8 mouse cellular contexts compared by ENCODE assay signal in the genomic region with DNA sequence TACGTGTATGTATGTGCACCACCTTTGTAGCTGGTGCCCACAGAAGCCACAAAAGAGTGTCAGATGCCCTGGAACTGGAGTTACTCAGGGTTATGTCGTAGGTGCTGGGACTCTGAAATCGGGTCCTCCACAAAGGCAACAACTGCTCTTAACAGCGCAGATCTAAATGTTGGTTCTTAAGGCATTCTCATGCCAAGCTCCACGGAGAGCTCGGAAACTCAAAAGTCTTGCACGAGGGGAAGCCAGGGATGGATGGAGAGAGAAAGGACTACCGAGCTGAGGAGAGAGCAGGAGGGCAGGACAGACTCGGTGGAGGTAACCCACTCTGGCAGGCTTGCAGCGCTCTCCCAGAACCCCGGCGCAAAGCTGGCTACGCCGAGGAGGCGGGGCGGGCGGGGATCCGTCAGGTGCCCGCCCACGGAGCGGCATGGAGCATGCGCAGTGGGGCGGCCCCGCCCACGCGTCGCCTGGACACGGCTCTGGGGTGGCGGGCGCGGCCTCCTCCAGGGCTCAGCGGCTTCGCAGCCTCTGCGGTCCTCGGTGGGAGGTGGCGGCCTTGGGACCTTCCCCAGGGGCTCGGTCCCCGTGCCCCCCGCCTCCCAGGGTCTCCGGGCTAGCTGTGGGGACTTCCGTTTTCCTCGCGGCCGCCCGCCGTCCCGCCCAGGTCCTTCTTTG. TPM values are rescaled to one million over a fixed set of nuclear protein-coding genes. Genes with fewer than 3 reads are reported as not detected.
A peak's percentile ranks its signal among the peaks of the same experiment; 100 is the strongest.
DNase-seq lines count a peak whose midpoint lies in the region; ATAC-seq and TF ChIP-seq lines count a peak whose summit lies in the region.

A gene (plus strand): TSS at position 516 of the 675 bp plus-strand sequence.

- H3K27me3 ChIP-seq in hindbrain, postnatal 0 days (ENCODE audit: insufficient read depth, low read length) = no peaks in the 10 kb centered on the region

- peak; percentile 92 for DNase-seq in T-cell, adult 2 months (ENCODE audit: low spot score)
- DNase-seq in cerebellum, postnatal 36 days = peak; percentile 91 to 97
- peak; percentile 90 for DNase-seq in gastrocnemius, adult 18-20 months (ENCODE audit: low spot score)
- DNase-seq in hindbrain, postnatal 0 days (ENCODE audit: low spot score) = peak; percentile 97
- DNase-seq in left cerebral cortex, adult 2 months (ENCODE audit: extremely low spot score in 1 of 2, low spot score in 2 of 2) = peak; percentile 94 to 98
- peak; percentile 91 to 93 for DNase-seq in right cerebral cortex, adult 2 months (ENCODE audit: low spot score in 2 of 2)
- peak; percentile 94 for DNase-seq in urinary bladder, postnatal 14 days (ENCODE audit: low spot score)

- under 1% methylated on average over 47 of the region's 47 CpGs for WGBS in hindbrain, postnatal 0 days

- H3K4me1 ChIP-seq in hindbrain, postnatal 0 days (ENCODE audit: insufficient read depth, low read length) = no peaks in the 10 kb centered on the region

- TF ChIP-seq CTCF in hindbrain, postnatal 0 days (IDR thresholded peaks at IDR 0.05; ENCODE audit: low read depth) = no peak
- no peak for TF ChIP-seq CTCF in left cerebral cortex, adult 2 months (IDR thresholded peaks at IDR 0.05)

- H3K9ac ChIP-seq in hindbrain, postnatal 0 days (replicated peaks; ENCODE audit: low read length) = peak within 1 kb of the TSS; percentile 99

- no peaks in the 10 kb centered on the region for H3K9me3 ChIP-seq in hindbrain, postnatal 0 days (ENCODE audit: low read length)

- peaks cover 10% of the 10 kb centered on the region; the same call in 1 of the 2 replicates for H3K36me3 ChIP-seq in hindbrain, postnatal 0 days (ENCODE audit: insufficient read depth, low read length)

- H3K4me3 ChIP-seq in hindbrain, postnatal 0 days (ENCODE audit: low read length) = peak within 1 kb of the TSS; percentile 99
- peak within 1 kb of the TSS; percentile 100 for H3K4me3 ChIP-seq in left cerebral cortex, adult 2 months

- peak within 1 kb of the TSS; percentile 67 for H3K4me2 ChIP-seq in hindbrain, postnatal 0 days (ENCODE audit: low read depth, low read length)

- intact Hi-C loops in left cerebral cortex, adult 2 months (cut with DNase I) = loop anchor here (10.0 kb wide), 1 partner anchor 276 kb away; a partner anchor contains a TSS

- ATAC-seq in hindbrain, postnatal 0 days = peak; percentile 99
- peak; percentile 98 for ATAC-seq in megakaryocyte, adult 5-6 weeks (ENCODE audit: poor library complexity, severe bottlenecking)

- H3K27ac ChIP-seq in hindbrain, postnatal 0 days = peak within 1 kb of the TSS; percentile 94
- peak within 1 kb of the TSS; percentile 89 for H3K27ac ChIP-seq in left cerebral cortex, adult 2 months

RNA-seq across cellular contexts. Expression of the gene that starts here (rescaled TPM):
- total RNA-seq in gastrocnemius, adult 18-20 months (2021) = 1 to 10 TPM; 2.8 TPM
- 19.4 and 22.6 TPM in 2 replicates for total RNA-seq in hindbrain, postnatal 0 days (2014; rRNA removed)
- 13.4 and 14.6 TPM in 2 replicates for polyA plus RNA-seq in hindbrain, postnatal 0 days (2015; fragmentation: Nextera tagmentation; extraction: Ambion mirVana)
- 10 to 100 TPM; 33.4 to 37.0 TPM for total RNA-seq in left cerebral cortex, adult 2 months (2021)
- 7.5 and 29.7 TPM in 2 replicates for total RNA-seq in megakaryocyte, adult 5-6 weeks (2015)
- 6.6 and 7.5 TPM in 2 replicates for total RNA-seq in megakaryocyte, adult 5-6 weeks (2017)

Comparison
In these comparisons a context has a peak if more than half of its experiments do, and no peak if none do; other contexts are left out.
1. Peak in every context shown above with its lines: DNase-seq, ATAC-seq, H3K4me3 ChIP-seq and H3K27ac ChIP-seq.